Mouse (Mus musculus) testis, adult 2 months (tissue): ENCODE results near the gene Dnaaf1.

Experiments
- CTCF ChIP-seq: fragments of 200-500 bp; IDR thresholded peaks from 2 replicates; pipeline ENCODE4 v1.5.1; 2012; ENCODE audit warnings: low read depth, mild to moderate bottlenecking, inconsistent platforms, low read length, moderate library complexity; ENCODE audit not compliant: control insufficient read depth, insufficient read depth, insufficient replicate concordance
- POLR2A ChIP-seq: fragments of 200-500 bp; IDR thresholded peaks from 2 replicates; pipeline ENCODE4 v1.6.1; 2012; ENCODE audit warnings: low read depth, mild to moderate bottlenecking, inconsistent platforms, low read length, moderate library complexity; ENCODE audit not compliant: control insufficient read depth

- TF ChIP-seq CTCF (no peak), POLR2A (no peak)
Observed at GRCm38 (mm10) chr8:119545791-119546190, 29.2 kb upstream of the Dnaaf1 start.
